Comparison of ENCODE assay signal across 7 mouse cellular contexts in genomic region chr2:16738241-16738640, GRCm38 (mm10).
DNase-seq lines count a peak whose midpoint lies in the region; ATAC-seq and TF ChIP-seq lines count a peak whose summit lies in the region.

No protein-coding gene starts in this region.

- WGBS in heart, embryonic 13.5 days = 25% methylated on average over 8 of the region's 8 CpGs
- WGBS in intestine, postnatal 0 days = 22% methylated on average over 8 of the region's 8 CpGs

- H3K4me1 ChIP-seq in embryonic fibroblast, embryonic 13.5 days (ENCODE audit: control insufficient read depth, insufficient read depth, low read length) = no peaks in the 10 kb centered on the region; the same call in 1 of the 2 replicates
- peaks cover 17% of the 10 kb centered on the region for H3K4me1 ChIP-seq in heart, embryonic 13.5 days
- no peaks in the 10 kb centered on the region for H3K4me1 ChIP-seq in intestine, postnatal 0 days (replicated peaks; ENCODE audit: control insufficient read depth, insufficient read depth, low read length)

- ATAC-seq in heart, embryonic 13.5 days (ENCODE audit: extremely low read depth, insufficient number of reproducible peaks, low FRiP score, low TSS enrichment) = no peak
- ATAC-seq in intestine, postnatal 0 days = no peak

- H3K4me3 ChIP-seq in embryonic fibroblast, embryonic 13.5 days (ENCODE audit: insufficient read depth, low read length) = no peak overlapping the region
- no peak overlapping the region for H3K4me3 ChIP-seq in heart, embryonic 13.5 days
- H3K4me3 ChIP-seq in intestine, postnatal 0 days (ENCODE audit: low read depth, low read length) = no peak overlapping the region

- peak overlapping the region; percentile 41 for H3K4me2 ChIP-seq in heart, embryonic 13.5 days
- H3K4me2 ChIP-seq in intestine, postnatal 0 days (replicated peaks; ENCODE audit: low read depth) = no peak overlapping the region

- H3K9me3 ChIP-seq in heart, embryonic 13.5 days = no peaks in the 10 kb centered on the region
- no peaks in the 10 kb centered on the region for H3K9me3 ChIP-seq in intestine, postnatal 0 days (ENCODE audit: control insufficient read depth)

- 0 out of 2 replicates have a peak overlapping the region, but pooled peaks have one; percentile 8 for H3K27ac ChIP-seq in embryonic fibroblast, embryonic 13.5 days (ENCODE audit: insufficient read depth, low read length)
- H3K27ac ChIP-seq in heart, embryonic 13.5 days (replicated peaks) = peak overlapping the region; percentile 44
- no peak overlapping the region for H3K27ac ChIP-seq in intestine, postnatal 0 days (ENCODE audit: low read depth, low read length)

- H3K9ac ChIP-seq in heart, embryonic 13.5 days = no peak overlapping the region
- no peak overlapping the region for H3K9ac ChIP-seq in intestine, postnatal 0 days (ENCODE audit: low read depth, low read length)

- no peaks in the 10 kb centered on the region for H3K36me3 ChIP-seq in heart, embryonic 13.5 days
- H3K36me3 ChIP-seq in intestine, postnatal 0 days (ENCODE audit: control insufficient read depth, insufficient read depth) = no peaks in the 10 kb centered on the region

- no peak for TF ChIP-seq POLR2A in embryonic fibroblast, embryonic 13.5 days (IDR thresholded peaks at IDR 0.05; ENCODE audit: low read depth, low read length)

- peak; percentile 38 for DNase-seq in adrenal gland, postnatal 14 days
- peak; percentile 51 for DNase-seq in layer of hippocampus, adult 9-10 months (ENCODE audit: low spot score)
- peak; percentile 56 for DNase-seq in lung, postnatal 14 days
- peak; percentile 57 to 64 for DNase-seq in urinary bladder, postnatal 4 days (ENCODE audit: low spot score in 2 of 2)

- no peak for TF ChIP-seq CTCF in embryonic fibroblast, embryonic 13.5 days (IDR thresholded peaks at IDR 0.05; ENCODE audit: borderline replicate concordance, insufficient read depth, low read length)
- TF ChIP-seq CTCF in intestine, postnatal 0 days (IDR thresholded peaks at IDR 0.05; ENCODE audit: low read depth) = no peak

- H3K27me3 ChIP-seq in heart, embryonic 13.5 days (replicated peaks) = no peaks in the 10 kb centered on the region
- no peaks in the 10 kb centered on the region for H3K27me3 ChIP-seq in intestine, postnatal 0 days (replicated peaks; ENCODE audit: control insufficient read depth, insufficient read depth, low read length)
